Mouse (Mus musculus) kidney, postnatal 14 days (tissue): Measurements from ENCODE around the gene Gm20481.
A peak's percentile ranks its signal among the peaks of the same experiment; 100 is the strongest.
"Not testable (repeated sequence)": the region's sequence is repeated elsewhere in the genome, so short reads cannot be mapped to it uniquely, and the experiment has no call there.

ENCODE experiments used
- DNase-seq: peaks from one replicate; pipeline ENCODE4 v3.0.0; 2022; ENCODE audit warnings: mixed read lengths

The Gm20481 gene

GRCm38 (mm10) chr17:34969822-34970221 is at the start of gene Gm20481:
Gm20481 (plus strand) TSS chr17:34969912.
- DNase-seq, result not testable (repeated sequence)

GRCm38 (mm10) chr17:34922939-34923338 is 46.8 kb upstream of the Gm20481 start:
- DNase-seq, result no peak

DNA sequence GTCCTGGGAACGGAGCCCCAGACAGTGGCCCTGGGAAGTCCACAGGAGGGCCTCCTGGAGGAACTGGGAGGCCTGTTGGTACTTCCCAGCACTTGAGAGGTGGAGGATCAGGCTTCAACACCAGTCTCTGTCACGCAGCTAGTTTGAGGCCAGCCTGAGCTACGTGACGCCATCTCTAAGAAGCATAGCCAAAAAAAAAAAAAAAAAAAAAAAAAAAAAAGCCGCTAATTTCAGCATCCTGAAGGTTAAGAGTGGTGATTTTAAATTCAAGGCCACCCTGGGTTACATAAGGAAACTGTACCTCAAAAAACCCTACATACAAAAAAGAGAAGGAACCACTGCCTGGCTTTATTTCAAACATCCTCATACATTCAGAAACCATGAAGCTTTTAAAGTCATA is 45.5 kb upstream of the Gm20481 start:
- no peak for DNase-seq

GRCm38 (mm10) chr17:34927306-34928019 is 42.2 kb upstream of the Gm20481 start:
- DNase-seq, result no peak

DNA sequence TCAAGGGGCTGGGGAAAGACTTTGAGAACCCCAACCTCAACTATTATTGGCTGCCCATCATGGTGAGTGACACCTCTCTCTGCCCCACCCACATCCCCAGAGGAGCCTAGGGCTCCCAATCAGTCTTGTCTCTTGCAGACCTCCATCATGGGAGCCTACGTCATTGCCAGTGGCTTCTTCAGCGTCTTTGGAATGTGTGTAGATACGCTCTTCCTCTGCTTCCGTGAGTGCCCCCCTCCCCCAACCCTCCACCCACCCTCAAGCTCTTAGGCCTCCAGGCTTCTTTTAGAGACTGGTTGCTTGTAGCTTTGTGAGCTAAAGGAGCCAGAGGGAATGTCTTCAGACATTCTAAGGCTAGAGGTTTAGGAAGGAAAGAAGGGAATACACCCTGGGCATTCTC is 40.9 kb upstream of the Gm20481 start:
- DNase-seq, result no peak

DNA sequence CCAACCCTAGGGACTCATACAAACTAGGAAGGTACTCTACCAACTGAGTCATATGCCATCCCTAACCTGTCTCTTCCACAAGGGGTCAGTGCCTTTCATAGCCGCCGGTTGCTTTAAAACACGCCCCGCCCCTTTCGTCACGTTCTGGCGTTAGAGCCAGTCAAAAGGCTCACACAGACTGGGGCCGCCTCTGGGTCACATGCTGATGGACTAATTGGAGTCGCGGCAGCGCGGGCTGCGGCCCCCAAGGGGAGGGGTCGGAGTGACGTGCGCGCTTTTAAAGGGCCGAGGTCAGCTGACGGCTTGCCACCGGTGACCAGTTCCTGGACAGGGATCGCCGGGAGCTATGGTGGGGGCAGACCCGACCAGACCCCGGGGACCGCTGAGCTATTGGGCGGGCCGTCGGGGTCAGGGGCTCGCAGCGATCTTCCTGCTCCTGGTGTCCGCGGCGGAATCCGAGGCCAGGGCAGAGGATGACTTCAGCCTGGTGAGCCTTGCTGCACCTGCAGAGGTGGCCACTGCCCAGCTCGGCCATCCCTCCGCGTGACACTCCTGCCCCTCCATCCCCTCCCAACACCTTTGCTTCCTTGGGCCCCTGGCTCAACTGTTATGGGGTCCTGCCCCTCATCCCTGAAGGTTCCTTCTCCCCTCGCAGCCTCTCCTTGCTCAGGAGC is 38.5 kb upstream of the Gm20481 start, which contains the start of gene Neu1:
Gene Neu1 (plus strand): TSS at position 193 of the 674 bp plus-strand sequence.
- DNase-seq, result peak; percentile 99

GRCm38 (mm10) chr17:34931735-34932098 is 38.0 kb upstream of the Gm20481 start:
- no peak for DNase-seq

DNA sequence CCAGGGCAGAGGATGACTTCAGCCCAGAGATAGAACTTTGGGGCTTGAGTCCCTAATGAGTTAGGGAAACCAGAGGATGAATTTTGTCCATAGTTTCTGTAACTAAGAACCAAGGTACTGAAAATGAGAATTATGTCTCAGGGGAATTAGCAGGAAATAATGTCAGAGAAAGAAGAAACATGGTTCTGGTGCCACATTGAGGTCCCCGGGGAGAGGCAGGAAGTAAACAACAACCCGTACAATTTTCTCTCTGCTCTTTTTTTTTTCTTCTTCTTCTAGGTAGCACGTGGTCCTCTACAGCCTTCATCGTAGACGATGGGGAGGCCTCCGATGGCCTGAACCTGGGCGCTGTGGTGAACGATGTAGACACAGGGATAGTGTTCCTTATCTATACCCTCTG is 37.4 kb upstream of the Gm20481 start:
- no peak for DNase-seq

DNA sequence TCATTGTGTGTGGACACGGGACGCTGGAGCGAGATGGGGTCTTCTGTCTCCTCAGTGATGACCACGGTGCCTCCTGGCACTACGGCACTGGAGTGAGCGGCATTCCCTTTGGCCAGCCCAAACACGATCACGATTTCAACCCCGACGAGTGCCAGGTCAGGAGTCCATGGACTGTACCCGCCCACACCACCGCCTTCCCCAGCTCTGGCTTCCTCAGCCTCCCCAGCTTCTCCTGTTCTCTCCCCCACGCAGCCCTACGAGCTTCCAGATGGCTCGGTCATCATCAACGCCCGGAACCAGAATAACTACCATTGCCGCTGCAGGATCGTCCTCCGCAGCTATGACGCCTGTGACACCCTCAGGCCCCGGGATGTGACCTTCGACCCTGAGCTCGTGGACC is 35.7 kb upstream of the Gm20481 start:
- peak; percentile 67 for DNase-seq

GRCm38 (mm10) chr17:34934830-34935229 is 34.9 kb upstream of the Gm20481 start:
- no peak for DNase-seq

- peak; percentile 66 for DNase-seq
Observed at GRCm38 (mm10) chr17:34937960-34938505, 31.7 kb upstream of the Gm20481 start.

DNA sequence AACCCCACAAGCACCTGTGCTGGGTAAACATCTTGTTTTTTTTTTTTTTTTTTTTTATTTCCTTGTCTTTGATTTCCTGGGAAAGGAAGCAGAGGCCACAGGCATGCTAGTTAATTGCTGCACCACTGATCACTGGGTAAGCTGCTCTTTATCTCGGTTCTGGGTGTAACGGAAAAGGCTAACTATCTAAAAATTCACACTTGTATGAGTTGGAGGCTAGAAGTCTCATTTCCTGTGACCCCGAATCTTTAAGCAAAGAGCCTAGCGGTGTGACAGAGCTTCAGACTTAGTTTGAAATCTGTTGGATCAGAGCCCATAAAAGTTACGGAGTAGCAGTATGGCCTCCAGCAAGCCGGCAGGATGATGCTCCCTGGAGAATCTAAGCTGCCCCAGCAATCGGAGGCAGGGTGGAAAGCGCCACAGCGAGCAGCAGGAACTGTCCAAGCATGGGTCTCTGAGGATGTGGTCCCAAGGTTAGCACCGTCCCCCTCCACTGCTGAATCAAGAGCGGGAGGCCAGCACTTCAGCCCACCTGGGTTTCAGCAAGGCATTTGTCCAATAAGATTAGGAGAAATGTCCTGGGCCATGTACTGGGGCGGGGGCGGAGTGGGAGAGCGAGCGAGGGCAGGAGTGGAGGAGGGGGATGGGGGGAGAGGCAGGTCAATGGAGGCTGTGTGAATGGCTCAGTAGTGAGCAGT is 28.2 kb upstream of the Gm20481 start:
- DNase-seq, result peak; percentile 41

DNA sequence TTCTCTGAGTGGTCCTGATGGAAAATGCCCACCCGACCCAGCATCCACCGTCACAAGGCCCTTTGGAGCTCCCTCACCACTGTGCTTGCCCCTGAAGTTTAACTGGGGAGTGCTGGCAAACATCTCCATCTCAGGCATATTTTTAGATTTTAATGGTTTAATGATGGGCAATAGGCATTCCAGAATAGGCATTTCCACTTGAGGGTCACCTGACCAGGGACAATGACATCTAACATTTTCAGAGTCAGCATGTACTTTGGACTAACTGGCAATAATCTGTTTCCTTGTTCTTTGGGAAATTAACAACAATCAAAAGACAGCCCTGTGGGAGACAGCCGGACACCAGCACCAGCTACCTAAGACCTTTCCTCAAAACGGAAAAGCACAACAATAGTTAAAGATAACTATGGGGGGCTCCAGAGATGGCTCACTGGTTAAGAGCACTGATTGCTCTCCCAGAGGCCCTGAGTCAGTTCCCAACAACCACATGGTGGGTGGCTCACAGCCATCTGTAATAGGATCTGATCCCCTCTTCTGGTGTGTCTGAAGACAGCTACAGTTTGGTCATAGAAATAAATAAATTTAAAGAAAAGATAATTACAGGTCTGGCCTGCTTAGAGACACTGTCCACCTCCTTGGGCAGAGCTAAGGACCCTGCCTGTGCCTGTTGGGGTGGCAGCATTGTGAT is 26.4 kb upstream of the Gm20481 start:
- DNase-seq, result no peak

GRCm38 (mm10) chr17:34944362-34944761 is 25.4 kb upstream of the Gm20481 start:
- peak; percentile 58 for DNase-seq

DNA sequence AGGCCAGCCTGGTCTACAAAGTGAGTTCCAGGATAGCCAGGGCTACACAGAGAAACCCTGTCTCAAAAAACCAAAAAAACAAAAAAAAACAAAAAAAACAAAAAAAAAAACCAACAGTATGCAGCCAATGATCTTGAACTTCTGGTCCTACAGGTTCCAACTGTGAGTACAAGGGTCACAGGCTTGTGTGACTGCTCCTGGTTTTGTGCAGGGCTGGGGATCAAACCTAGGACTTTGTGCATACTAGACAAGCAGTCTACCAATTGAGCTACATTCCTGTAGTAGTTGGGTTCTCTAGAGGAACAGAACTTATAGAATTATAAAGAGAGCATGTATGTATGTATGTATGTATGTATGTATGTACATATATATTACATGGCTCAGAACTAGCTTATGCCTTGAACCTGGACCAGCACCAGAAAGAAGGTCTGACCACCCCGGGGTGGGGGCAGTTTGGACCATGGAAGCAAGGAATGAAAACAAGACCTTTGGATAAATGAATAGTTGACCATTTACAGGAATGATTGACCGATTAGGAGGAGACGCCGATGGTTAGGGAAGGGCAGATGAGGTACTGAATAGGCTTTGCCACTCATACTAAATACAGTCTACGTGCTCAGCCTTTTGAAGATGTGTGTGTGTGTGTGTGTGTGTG is 23.1 kb upstream of the Gm20481 start:
- DNase-seq, result peak; percentile 62

GRCm38 (mm10) chr17:34947606-34948005 is 22.1 kb upstream of the Gm20481 start:
- peak; percentile 67 for DNase-seq

DNA sequence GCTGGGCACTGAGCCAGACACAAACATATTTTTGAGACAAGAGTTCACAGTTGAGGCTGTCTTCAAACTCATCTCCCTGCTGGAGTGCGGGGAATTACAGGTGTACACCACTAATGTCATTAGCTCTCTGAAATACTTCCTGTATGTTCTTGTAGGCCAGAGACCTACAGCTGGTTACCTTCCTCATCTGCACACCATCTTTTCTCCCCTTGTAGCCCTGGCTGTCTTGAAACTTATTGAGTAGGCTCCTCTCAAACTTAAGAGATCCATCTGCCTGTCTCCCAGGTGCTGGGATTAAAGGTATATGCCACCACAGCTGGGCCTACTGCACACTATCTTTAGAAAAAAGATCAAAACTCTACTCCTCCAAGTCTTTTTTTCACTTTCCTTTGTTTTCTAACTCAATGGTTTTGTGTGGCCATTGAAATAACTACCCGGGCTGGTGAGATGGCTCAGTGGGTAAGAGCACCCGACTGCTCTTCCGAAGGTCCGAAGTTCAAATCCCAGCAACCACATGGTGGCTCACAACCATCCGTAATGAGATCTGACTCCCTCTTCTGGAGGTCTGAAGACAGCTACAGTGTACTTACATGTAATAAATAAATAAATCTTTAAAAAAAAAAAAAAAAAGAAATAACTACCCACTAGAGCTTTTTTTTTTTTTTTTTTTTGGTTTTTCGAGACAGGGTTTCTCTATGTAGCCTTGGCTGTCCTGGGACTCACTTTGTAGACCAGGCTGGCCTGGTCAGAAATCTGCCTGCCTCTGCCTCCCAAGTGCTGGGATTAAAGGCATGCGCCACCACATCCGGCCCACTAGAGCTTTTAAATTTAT is 20.8 kb upstream of the Gm20481 start:
- not testable (repeated sequence) for DNase-seq

GRCm38 (mm10) chr17:34949553-34949969 is 20.2 kb upstream of the Gm20481 start:
- no peak for DNase-seq

- DNase-seq, result no peak
Observed at GRCm38 (mm10) chr17:34950514-34951455, 18.9 kb upstream of the Gm20481 start.
